Mouse (Mus musculus) brain, adult 10 weeks (tissue): ENCODE results near the gene Rhov. TPM values are rescaled to one million over a fixed set of nuclear protein-coding genes. Genes with fewer than 3 reads are reported as not detected.

Source experiments
- polyA plus RNA-seq: library from polyadenylated mRNA; stranded (reverse); fragments of 350-450 nt; fragmentation: Illumina TruSeq; extraction: RNeasy Lipid Tissue Mini Kit (QIAGEN cat#74804); gene quantifications from one replicate; pipeline ENCODE4 v1.2.3, GENCODE M21; 2015; ENCODE audit warnings: low read depth, low replicate concordance

Rhov gene
- polyA plus RNA-seq = 7.8 TPM

GRCm38 (mm10) chr2:119270643-119271331 lies at the start of gene Rhov:
Gene Rhov (minus strand): TSS chr2:119271272.

GRCm38 (mm10) chr2:119288270-119288882 lies 17.3 kb upstream of the Rhov start, which contains the start of gene Vps18:
Gene Vps18 (plus strand): TSS chr2:119288740.

GRCm38 (mm10) chr2:119237210-119237870 lies 33.7 kb downstream of the Rhov start, which contains the start of gene Spint1:
Gene Spint1 (plus strand): TSS chr2:119237362.

GRCm38 (mm10) chr2:119229775-119230704 lies 41.0 kb downstream of the Rhov start, which contains the start of gene Ppp1r14d:
Gene Ppp1r14d (minus strand): TSS chr2:119229906.

Other genes starting within 250 kb of the Rhov start
- 74.4 TPM for gene Ccdc32, start 241.9 kb downstream of the Rhov start, polyA plus RNA-seq
- gene Rpusd2, start 236.5 kb downstream of the Rhov start, polyA plus RNA-seq = 4.1 TPM
- gene Knl1, start 224.2 kb downstream of the Rhov start, polyA plus RNA-seq = not detected
- 1.5 TPM for gene Rad51, start 158.5 kb downstream of the Rhov start, polyA plus RNA-seq
- gene Rmdn3, start 114.2 kb downstream of the Rhov start, polyA plus RNA-seq = 54.5 TPM
- gene Gchfr, start 103.5 kb downstream of the Rhov start, polyA plus RNA-seq = 4.4 TPM
- gene Gm14137, start 96.8 kb downstream of the Rhov start, polyA plus RNA-seq = not detected
- gene Zfyve19, start 62.7 kb downstream of the Rhov start, polyA plus RNA-seq = 41.8 TPM
- gene Dnajc17, start 62.5 kb downstream of the Rhov start, polyA plus RNA-seq = 21.0 TPM
- gene Ppp1r14d, start 41.4 kb downstream of the Rhov start, polyA plus RNA-seq = not detected
- gene Spint1, start 33.9 kb downstream of the Rhov start, polyA plus RNA-seq = 2.6 TPM
- gene Vps18, start 17.5 kb upstream of the Rhov start, polyA plus RNA-seq = 26.5 TPM
- 2.4 TPM for gene Dll4, start 54.5 kb upstream of the Rhov start, polyA plus RNA-seq
- gene Chac1, start 80.0 kb upstream of the Rhov start, polyA plus RNA-seq = 11.6 TPM
- gene Ino80, start 206.4 kb upstream of the Rhov start, polyA plus RNA-seq = 11.8 TPM